Mouse (Mus musculus) embryonic facial prominence, embryonic 10.5 days (tissue): ENCODE measurements at regions not wholly inside any gene's neighbourhood (a gene's known extent, or its start where the extent isn't known, plus 50 kb on each side); places are given as distances from the start of the nearest gene placed in this dataset.
"Not testable (repeated sequence)": the region's sequence is repeated elsewhere in the genome, so short reads cannot be mapped to it uniquely, and the experiment has no call there.

Experiments used
- DNase-seq: peaks from one replicate; pipeline ENCODE4 v3.0.0-alpha.2; 2017; ENCODE audit warnings: low spot score
- H3K27ac ChIP-seq: fragments of 300-500 bp; sonication (generic); replicated peaks from 2 replicates; pipeline ENCODE4 v1.5.1; 2016; ENCODE audit warnings: mild to moderate bottlenecking
- H3K27me3 ChIP-seq: fragments of 300-500 bp; sonication (generic); replicated peaks from 2 replicates; pipeline ENCODE4 v1.6.1; 2016; ENCODE audit warnings: low read depth, mild to moderate bottlenecking; ENCODE audit not compliant: poor library complexity, severe bottlenecking
- H3K36me3 ChIP-seq: fragments of 300-500 bp; sonication (generic); replicated peaks from 2 replicates; pipeline ENCODE4 v1.6.1; 2016; ENCODE audit warnings: mild to moderate bottlenecking, moderate library complexity
- H3K4me1 ChIP-seq: fragments of 300-500 bp; sonication (generic); 2 replicates; pipeline ENCODE4 v1.6.1; 2016
- H3K4me3 ChIP-seq: fragments of 300-500 bp; sonication (generic); 2 replicates; pipeline ENCODE4 v1.5.1; 2016; ENCODE audit warnings: mild to moderate bottlenecking, moderate library complexity
- H3K9me3 ChIP-seq: fragments of 300-500 bp; sonication (generic); 2 replicates; pipeline ENCODE4 v1.6.1; 2016; ENCODE audit warnings: mild to moderate bottlenecking
- WGBS: fragments of 180-500 bp; shearing (Covaris S2); methylation state at CpG from one replicate; pipeline ENCODE4 v1.1.7; 2016; 5-methylcytosine and 5-hydroxymethylcytosine counted together

GRCm38 (mm10) chr13:5317941-5318856 is 543.1 kb upstream of the Klf6 start:
- peaks cover 6% of the 10 kb centered on the region; the same call in 1 of the 2 replicates for H3K4me1 ChIP-seq
- no peaks in the 10 kb centered on the region for H3K36me3 ChIP-seq
- no peak for DNase-seq
- no peaks in the 10 kb centered on the region for H3K27me3 ChIP-seq
- no peak overlapping the region for H3K4me3 ChIP-seq
- no peak overlapping the region for H3K27ac ChIP-seq
- 83% methylated on average over 5 of the region's 5 CpGs for WGBS
- H3K9me3 ChIP-seq: no peaks in the 10 kb centered on the region

GRCm38 (mm10) chr13:5345712-5346111 is 515.6 kb upstream of the Klf6 start:
- Histone ChIP-seq H3K4me1 (peaks cover 8% of the 10 kb centered on the region), H3K27me3 (no peaks in the 10 kb centered on the region)
- WGBS: 51% methylated on average over 4 of the region's 4 CpGs

GRCm38 (mm10) chr13:5347503-5348469 is 513.5 kb upstream of the Klf6 start:
- Histone ChIP-seq H3K4me1 (peaks cover 8% of the 10 kb centered on the region), H3K36me3 (no peaks in the 10 kb centered on the region), H3K27me3 (no peaks in the 10 kb centered on the region), H3K27ac (no peak overlapping the region), H3K4me3 (no peak overlapping the region), H3K9me3 (no peaks in the 10 kb centered on the region)
- peak; percentile 8 for DNase-seq
- 71% methylated on average over 6 of the region's 6 CpGs for WGBS

More at GRCm38 (mm10) chr13:5345712-5346111, 515.6 kb upstream of the Klf6 start:
- Histone ChIP-seq H3K27ac (no peak overlapping the region), H3K9me3 (no peaks in the 10 kb centered on the region), H3K4me3 (no peak overlapping the region), H3K36me3 (no peaks in the 10 kb centered on the region)
- no peak for DNase-seq

- Histone ChIP-seq H3K27me3 (no peaks in the 10 kb centered on the region), H3K27ac (no peak overlapping the region), H3K4me3 (no peak overlapping the region), H3K4me1 (peaks cover 7% of the 10 kb centered on the region; the same call in 1 of the 2 replicates), H3K36me3 (no peaks in the 10 kb centered on the region), H3K9me3 (no peaks in the 10 kb centered on the region)
- no peak for DNase-seq
- WGBS: 88% methylated on average over 7 of the region's 7 CpGs
These were observed 494.1 kb upstream of the Klf6 start for GRCm38 (mm10) chr13:5367058-5367797.

GRCm38 (mm10) chr13:5370007-5370406 is 491.3 kb upstream of the Klf6 start:
- H3K36me3 ChIP-seq: no peaks in the 10 kb centered on the region
- H3K4me3 ChIP-seq: no peak overlapping the region
- 81% methylated on average over 8 of the region's 8 CpGs for WGBS

GRCm38 (mm10) chr13:5373191-5373590 is 488.1 kb upstream of the Klf6 start:
- H3K36me3 ChIP-seq: no peaks in the 10 kb centered on the region
- no peak overlapping the region for H3K4me3 ChIP-seq
- H3K27ac ChIP-seq: no peak overlapping the region
- peaks cover 7% of the 10 kb centered on the region; the same call in 1 of the 2 replicates for H3K4me1 ChIP-seq
- no peak for DNase-seq
- no peaks in the 10 kb centered on the region for H3K9me3 ChIP-seq
- no peaks in the 10 kb centered on the region for H3K27me3 ChIP-seq

More at GRCm38 (mm10) chr13:5370007-5370406, 491.3 kb upstream of the Klf6 start:
- Histone ChIP-seq H3K27ac (no peak overlapping the region), H3K9me3 (no peaks in the 10 kb centered on the region), H3K27me3 (no peaks in the 10 kb centered on the region), H3K4me1 (peaks cover 7% of the 10 kb centered on the region; the same call in 1 of the 2 replicates)
- no peak for DNase-seq

- H3K27me3 ChIP-seq: no peaks in the 10 kb centered on the region
- H3K4me1 ChIP-seq: no peaks in the 10 kb centered on the region
- no peak overlapping the region for H3K4me3 ChIP-seq
- H3K27ac ChIP-seq: no peak overlapping the region
- no peaks in the 10 kb centered on the region for H3K36me3 ChIP-seq
- no peak for DNase-seq
- no peaks in the 10 kb centered on the region for H3K9me3 ChIP-seq
- 86% methylated on average over 4 of the region's 4 CpGs for WGBS
These were observed 453.0 kb upstream of the Klf6 start for GRCm38 (mm10) chr13:5408226-5408804.

GRCm38 (mm10) chr13:5412052-5412451 is 449.2 kb upstream of the Klf6 start:
- DNase-seq: no peak
- Histone ChIP-seq H3K4me1 (no peaks in the 10 kb centered on the region), H3K4me3 (no peak overlapping the region)

GRCm38 (mm10) chr13:5413009-5413408 is 448.3 kb upstream of the Klf6 start:
- H3K27ac ChIP-seq, H3K9me3 ChIP-seq, H3K27me3 ChIP-seq, H3K4me1 ChIP-seq, DNase-seq, H3K36me3 ChIP-seq, H3K4me3 ChIP-seq: not testable (repeated sequence)

More at GRCm38 (mm10) chr13:5412052-5412451, 449.2 kb upstream of the Klf6 start:
- Histone ChIP-seq H3K9me3 (no peaks in the 10 kb centered on the region), H3K27ac (no peak overlapping the region), H3K27me3 (no peaks in the 10 kb centered on the region), H3K36me3 (no peaks in the 10 kb centered on the region)

GRCm38 (mm10) chr13:5424110-5424509 is 437.2 kb upstream of the Klf6 start:
- DNase-seq: no peak
- H3K36me3 ChIP-seq: no peaks in the 10 kb centered on the region
- 67% methylated on average over 1 of the region's 1 CpGs for WGBS
- no peak overlapping the region for H3K27ac ChIP-seq
- no peaks in the 10 kb centered on the region for H3K4me1 ChIP-seq
- no peaks in the 10 kb centered on the region for H3K27me3 ChIP-seq
- no peak overlapping the region for H3K4me3 ChIP-seq
- no peaks in the 10 kb centered on the region for H3K9me3 ChIP-seq

- DNase-seq: no peak
- H3K36me3 ChIP-seq: no peaks in the 10 kb centered on the region
- no peaks in the 10 kb centered on the region for H3K9me3 ChIP-seq
- H3K4me3 ChIP-seq: no peak overlapping the region
- 91% methylated on average over 9 of the region's 9 CpGs for WGBS
- H3K4me1 ChIP-seq: no peaks in the 10 kb centered on the region
- no peak overlapping the region for H3K27ac ChIP-seq
- no peaks in the 10 kb centered on the region for H3K27me3 ChIP-seq
These were observed 435.6 kb upstream of the Klf6 start for GRCm38 (mm10) chr13:5425491-5426232.
